Mouse (Mus musculus): ENCODE measurements at regions not wholly inside any gene's neighbourhood (a gene's known extent, or its start where the extent isn't known, plus 50 kb on each side); places are given as distances from the start of the nearest gene placed in this dataset.

- Histone ChIP-seq H3K4me2 (replicated peaks; ENCODE audit: low read depth) (no peak overlapping the region), H3K9ac (ENCODE audit: low read length) (no peak overlapping the region), H3K36me3 (ENCODE audit: control insufficient read depth, insufficient read depth, low read length) (no peaks in the 10 kb centered on the region), H3K27me3 (ENCODE audit: control insufficient read depth, insufficient read depth, low read length) (no peaks in the 10 kb centered on the region), H3K9me3 (ENCODE audit: control insufficient read depth, low read length) (no peaks in the 10 kb centered on the region), H3K4me3 (ENCODE audit: low read depth, low read length) (no peak overlapping the region), H3K4me1 (replicated peaks; ENCODE audit: control insufficient read depth, insufficient read depth) (no peaks in the 10 kb centered on the region), H3K27ac (replicated peaks) (no peak overlapping the region)
- DNase-seq (ENCODE audit: low spot score) (no peak), ATAC-seq (ENCODE audit: low FRiP score, low TSS enrichment) (no peak)
- TF ChIP-seq CTCF (IDR thresholded peaks at IDR 0.05; ENCODE audit: low read depth), result no peak
- 80% methylated on average over 4 of the region's 4 CpGs for WGBS
Measured at GRCm38 (mm10) chr13:71334925-71335324, 493.3 kb upstream of the Adamts16 start.

- Histone ChIP-seq H3K4me1 (replicated peaks; ENCODE audit: control insufficient read depth, insufficient read depth) (no peaks in the 10 kb centered on the region), H3K9me3 (ENCODE audit: control insufficient read depth, low read length) (no peaks in the 10 kb centered on the region), H3K4me3 (ENCODE audit: low read depth, low read length) (no peak overlapping the region), H3K27ac (replicated peaks) (no peak overlapping the region), H3K27me3 (ENCODE audit: control insufficient read depth, insufficient read depth, low read length) (no peaks in the 10 kb centered on the region), H3K36me3 (ENCODE audit: control insufficient read depth, insufficient read depth, low read length) (no peaks in the 10 kb centered on the region), H3K9ac (ENCODE audit: low read length) (no peak overlapping the region), H3K4me2 (replicated peaks; ENCODE audit: low read depth) (no peak overlapping the region)
- ATAC-seq (ENCODE audit: low FRiP score, low TSS enrichment), result no peak
- TF ChIP-seq CTCF (IDR thresholded peaks at IDR 0.05; ENCODE audit: low read depth) (no peak), EP300 (optimal IDR thresholded peaks at IDR 0.05) (no peak)
- DNase-seq (ENCODE audit: low spot score), result no peak
- 77% methylated on average over 4 of the region's 4 CpGs for WGBS
Measured at GRCm38 (mm10) chr13:71333146-71333545, 491.5 kb upstream of the Adamts16 start.

GRCm38 (mm10) chr13:71330321-71330720 lies 488.7 kb upstream of the Adamts16 start:
- no peak for DNase-seq (ENCODE audit: low spot score)

GRCm38 (mm10) chr13:71327802-71328753 lies 486.5 kb upstream of the Adamts16 start:
- ATAC-seq (ENCODE audit: low FRiP score, low TSS enrichment) (no peak), DNase-seq (ENCODE audit: low spot score) (no peak)
- no peak overlapping the region for H3K4me3 ChIP-seq (ENCODE audit: low read depth, low read length)
- no peak overlapping the region for H3K27ac ChIP-seq (replicated peaks)
- H3K9ac ChIP-seq (ENCODE audit: low read length), result no peak overlapping the region
- no peaks in the 10 kb centered on the region for H3K4me1 ChIP-seq (replicated peaks; ENCODE audit: control insufficient read depth, insufficient read depth)
- WGBS, result 61% methylated on average over 4 of the region's 4 CpGs
- no peaks in the 10 kb centered on the region for H3K27me3 ChIP-seq (ENCODE audit: control insufficient read depth, insufficient read depth, low read length)
- no peak for TF ChIP-seq CTCF (IDR thresholded peaks at IDR 0.05; ENCODE audit: low read depth)
- TF ChIP-seq EP300 (optimal IDR thresholded peaks at IDR 0.05), result no peak
- no peak overlapping the region for H3K4me2 ChIP-seq (replicated peaks; ENCODE audit: low read depth)
- no peaks in the 10 kb centered on the region for H3K36me3 ChIP-seq (ENCODE audit: control insufficient read depth, insufficient read depth, low read length)
- H3K9me3 ChIP-seq (ENCODE audit: control insufficient read depth, low read length), result no peaks in the 10 kb centered on the region

More at GRCm38 (mm10) chr13:71330321-71330720, 488.7 kb upstream of the Adamts16 start:
- ATAC-seq (ENCODE audit: low FRiP score, low TSS enrichment), result no peak
- WGBS, result 35% methylated on average over 6 of the region's 6 CpGs
- H3K9ac ChIP-seq (ENCODE audit: low read length), result no peak overlapping the region
- no peak for TF ChIP-seq CTCF (IDR thresholded peaks at IDR 0.05; ENCODE audit: low read depth)
- TF ChIP-seq EP300 (optimal IDR thresholded peaks at IDR 0.05), result no peak
- H3K27ac ChIP-seq (replicated peaks), result no peak overlapping the region
- no peaks in the 10 kb centered on the region for H3K36me3 ChIP-seq (ENCODE audit: control insufficient read depth, insufficient read depth, low read length)
- H3K4me2 ChIP-seq (replicated peaks; ENCODE audit: low read depth), result no peak overlapping the region
- H3K27me3 ChIP-seq (ENCODE audit: control insufficient read depth, insufficient read depth, low read length), result no peaks in the 10 kb centered on the region
- no peak overlapping the region for H3K4me3 ChIP-seq (ENCODE audit: low read depth, low read length)
- no peaks in the 10 kb centered on the region for H3K9me3 ChIP-seq (ENCODE audit: control insufficient read depth, low read length)
- H3K4me1 ChIP-seq (replicated peaks; ENCODE audit: control insufficient read depth, insufficient read depth), result no peaks in the 10 kb centered on the region

GRCm38 (mm10) chr13:71320489-71320888 lies 478.9 kb upstream of the Adamts16 start:
- Histone ChIP-seq H3K27ac (replicated peaks) (no peak overlapping the region), H3K36me3 (ENCODE audit: control insufficient read depth, insufficient read depth, low read length) (no peaks in the 10 kb centered on the region), H3K9me3 (ENCODE audit: control insufficient read depth, low read length) (no peaks in the 10 kb centered on the region), H3K4me1 (replicated peaks; ENCODE audit: control insufficient read depth, insufficient read depth) (no peaks in the 10 kb centered on the region), H3K4me2 (replicated peaks; ENCODE audit: low read depth) (no peak overlapping the region), H3K27me3 (ENCODE audit: control insufficient read depth, insufficient read depth, low read length) (no peaks in the 10 kb centered on the region), H3K4me3 (ENCODE audit: low read depth, low read length) (no peak overlapping the region), H3K9ac (ENCODE audit: low read length) (no peak overlapping the region)
- DNase-seq (ENCODE audit: low spot score) (no peak), ATAC-seq (ENCODE audit: low FRiP score, low TSS enrichment) (no peak)
- whole genome bisulfite sequencing, result 78% methylated on average over 3 of the region's 3 CpGs
- TF ChIP-seq EP300 (optimal IDR thresholded peaks at IDR 0.05), result no peak

GRCm38 (mm10) chr13:71303956-71304355 lies 462.3 kb upstream of the Adamts16 start:
- 84% methylated on average over 4 of the region's 4 CpGs for WGBS
- Histone ChIP-seq H3K36me3 (ENCODE audit: control insufficient read depth, insufficient read depth, low read length) (no peaks in the 10 kb centered on the region), H3K9me3 (ENCODE audit: control insufficient read depth, low read length) (no peaks in the 10 kb centered on the region), H3K27me3 (ENCODE audit: control insufficient read depth, insufficient read depth, low read length) (no peaks in the 10 kb centered on the region), H3K4me3 (ENCODE audit: low read depth, low read length) (no peak overlapping the region), H3K4me1 (replicated peaks; ENCODE audit: control insufficient read depth, insufficient read depth) (no peaks in the 10 kb centered on the region), H3K27ac (replicated peaks) (no peak overlapping the region), H3K4me2 (replicated peaks; ENCODE audit: low read depth) (no peak overlapping the region), H3K9ac (ENCODE audit: low read length) (no peak overlapping the region)
- DNase-seq (ENCODE audit: low spot score) (no peak), ATAC-seq (ENCODE audit: low FRiP score, low TSS enrichment) (no peak)
- TF ChIP-seq EP300 (optimal IDR thresholded peaks at IDR 0.05), result no peak
- no peak for TF ChIP-seq CTCF (IDR thresholded peaks at IDR 0.05; ENCODE audit: low read depth)
